Mouse (Mus musculus) heart, postnatal 14 days (tissue): ENCODE results near the gene Gm17581. TPM values are rescaled to one million over a fixed set of nuclear protein-coding genes. Genes with fewer than 3 reads are reported as not detected.
"Not testable (repeated sequence)": the region's sequence is repeated elsewhere in the genome, so short reads cannot be mapped to it uniquely, and the experiment has no call there.

Source experiments
- DNase-seq, 2 experiments: peaks; one replicate each; pipeline ENCODE4 v3.0.0; 2021 to 2022
- intact Hi-C: fragments of 180-260 bp; cut with DNase I; formaldehyde crosslinking; loops from one replicate; pipeline ENCODE4 v1.15.1; 2025
- total RNA-seq, 2 experiments: library from RNA; stranded (reverse); gene quantifications; 2 replicates each; pipeline ENCODE4 v1.2.3; 2021

The Gm17581 gene
- total RNA-seq, 2 experiments from 2014 or later = not detected

- DNase-seq = peak; percentile 43 to 47
- intact Hi-C loops = no loop called here
Measured at GRCm38 (mm10) chr2:155742931-155743337, 7.3 kb upstream of the Gm17581 start.

GRCm38 (mm10) chr2:155742211-155742610 lies 6.5 kb upstream of the Gm17581 start:
- peak; percentile 16 to 29 for DNase-seq
- intact Hi-C loops = no loop called here

- no peak for DNase-seq
- intact Hi-C loops = no loop called here
Measured at GRCm38 (mm10) chr2:155737803-155738202, 2.1 kb upstream of the Gm17581 start.

- intact Hi-C loops = no loop called here
- DNase-seq = no peak
Measured at GRCm38 (mm10) chr2:155736936-155737335, 1.3 kb upstream of the Gm17581 start.

GRCm38 (mm10) chr2:155735080-155735479 lies 586 bp downstream of the Gm17581 start:
- intact Hi-C loops = no loop called here
- DNase-seq = no peak

- DNase-seq = peak; percentile 89 to 94
- intact Hi-C loops = no loop called here
Measured at GRCm38 (mm10) chr2:155729158-155729645, 6.5 kb downstream of the Gm17581 start, which contains the start of gene Edem2. Edem2 (minus strand) TSS chr2:155729475.

GRCm38 (mm10) chr2:155728742-155729141 lies 6.9 kb downstream of the Gm17581 start:
- no peak for DNase-seq
- intact Hi-C loops = no loop called here

GRCm38 (mm10) chr2:155727764-155728395 lies 7.8 kb downstream of the Gm17581 start:
- no peak for DNase-seq
- intact Hi-C loops = no loop called here

- intact Hi-C loops = no loop called here
- DNase-seq = no peak
Measured at GRCm38 (mm10) chr2:155726302-155726701, 9.4 kb downstream of the Gm17581 start.

- DNase-seq = no peak
- intact Hi-C loops = no loop called here
Measured at GRCm38 (mm10) chr2:155724526-155724925, 11.1 kb downstream of the Gm17581 start.

GRCm38 (mm10) chr2:155724036-155724435 lies 11.6 kb downstream of the Gm17581 start:
- intact Hi-C loops = no loop called here

GRCm38 (mm10) chr2:155720585-155720984 lies 15.1 kb downstream of the Gm17581 start:
- intact Hi-C loops = no loop called here
- DNase-seq = no peak

More at GRCm38 (mm10) chr2:155724036-155724435, 11.6 kb downstream of the Gm17581 start:
- no peak for DNase-seq

- intact Hi-C loops = no loop called here
- peak in 1 of 2 experiments; percentile 30 for DNase-seq
Measured at GRCm38 (mm10) chr2:155717082-155717990, 18.3 kb downstream of the Gm17581 start.

GRCm38 (mm10) chr2:155710557-155710956 lies 25.1 kb downstream of the Gm17581 start:
- intact Hi-C loops = no loop called here

GRCm38 (mm10) chr2:155707251-155707650 lies 28.4 kb downstream of the Gm17581 start:
- intact Hi-C loops = no loop called here

More at GRCm38 (mm10) chr2:155710557-155710956, 25.1 kb downstream of the Gm17581 start:
- DNase-seq = no peak

GRCm38 (mm10) chr2:155703630-155704029 lies 32.0 kb downstream of the Gm17581 start:
- intact Hi-C loops = no loop called here
- DNase-seq = no peak

More at GRCm38 (mm10) chr2:155707251-155707650, 28.4 kb downstream of the Gm17581 start:
- peak; percentile 39 to 61 for DNase-seq

GRCm38 (mm10) chr2:155701399-155701919 lies 34.2 kb downstream of the Gm17581 start:
- no peak for DNase-seq
- intact Hi-C loops = no loop called here

GRCm38 (mm10) chr2:155698443-155698842 lies 37.2 kb downstream of the Gm17581 start:
- not testable (repeated sequence) for DNase-seq
- intact Hi-C loops = loop anchor here (5.0 to 10.0 kb wide), 2 partner anchors 114 to 246 kb away; partner anchors contain the start of genes Gdf5 and Gm15557

- intact Hi-C loops = loop anchor here (1.0 to 10.0 kb wide), 4 partner anchors 58 to 248 kb away; partner anchors contain the start of genes Gdf5 and Gm15557
- DNase-seq = no peak
Measured at GRCm38 (mm10) chr2:155696851-155697250, 38.8 kb downstream of the Gm17581 start.

GRCm38 (mm10) chr2:155696091-155696558 lies 39.5 kb downstream of the Gm17581 start:
- DNase-seq = peak; percentile 90 to 95
- intact Hi-C loops = loop anchor here (1.0 to 10.0 kb wide), 4 partner anchors 59 to 249 kb away; partner anchors contain the start of genes Gdf5 and Gm15557
